Mouse (Mus musculus): ENCODE results near the gene Ehbp1l1.

DNA sequence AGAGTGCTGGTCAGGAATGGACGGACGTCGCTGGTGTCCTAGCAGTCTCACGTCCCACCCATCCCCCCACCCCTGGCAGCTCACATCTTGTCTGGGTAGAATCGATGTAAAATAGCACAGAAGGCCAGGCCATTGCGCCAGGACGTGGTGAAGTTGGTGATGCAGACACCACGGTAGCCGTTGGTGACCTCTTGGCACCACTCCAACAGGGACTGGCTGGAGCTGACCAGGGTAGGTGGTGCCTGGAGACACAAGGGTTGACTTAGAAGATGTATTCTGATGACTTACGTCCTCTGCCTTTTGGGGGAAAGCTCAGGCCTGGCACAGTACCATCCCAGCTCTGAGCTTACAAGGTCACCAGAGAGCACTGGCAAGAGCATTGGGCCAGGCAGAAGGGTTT lies 9.2 kb downstream of the Ehbp1l1 start:
- TF ChIP-seq CTCF (conservative IDR thresholded peaks at IDR 0.05; ENCODE audit: insufficient read depth, insufficient read length, low read depth, low read length) (no peak), POLR2A (IDR thresholded peaks at IDR 0.05; ENCODE audit: low read depth, low read length) (no peak)
